Mouse (Mus musculus) gastrocnemius, adult 2 months (tissue): ENCODE results near the gene Gprin2. TPM values are rescaled to one million over a fixed set of nuclear protein-coding genes. Genes with fewer than 3 reads are reported as not detected.

Experiments
- DNase-seq: peaks from one replicate; pipeline ENCODE4 v3.0.0; 2022
- H3K27ac ChIP-seq: fragments of 200-600 bp; 2 replicates; pipeline ENCODE4 v1.8.1; 2022; ENCODE audit warnings: mild to moderate bottlenecking
- H3K4me3 ChIP-seq: fragments of 200-600 bp; 2 replicates; pipeline ENCODE4 v1.8.1; 2022; ENCODE audit warnings: mild to moderate bottlenecking, moderate library complexity
- CTCF ChIP-seq: fragments of 200-600 bp; IDR thresholded peaks from 2 replicates; pipeline ENCODE4 v1.8.1; 2022; ENCODE audit warnings: antibody characterized with exemption, mild to moderate bottlenecking, moderate library complexity
- intact Hi-C: fragments of 180-260 bp; cut with DNase I; formaldehyde crosslinking; loops from one replicate; pipeline ENCODE4 v1.15.1; 2025
- total RNA-seq, 2 experiments: library from RNA; stranded (reverse); gene quantifications; 2 replicates each; pipeline ENCODE4 v1.2.3; 2021

Gprin2 gene
- total RNA-seq, 2 experiments from 2014 or later = 0.03 to 0.23 TPM

DNA sequence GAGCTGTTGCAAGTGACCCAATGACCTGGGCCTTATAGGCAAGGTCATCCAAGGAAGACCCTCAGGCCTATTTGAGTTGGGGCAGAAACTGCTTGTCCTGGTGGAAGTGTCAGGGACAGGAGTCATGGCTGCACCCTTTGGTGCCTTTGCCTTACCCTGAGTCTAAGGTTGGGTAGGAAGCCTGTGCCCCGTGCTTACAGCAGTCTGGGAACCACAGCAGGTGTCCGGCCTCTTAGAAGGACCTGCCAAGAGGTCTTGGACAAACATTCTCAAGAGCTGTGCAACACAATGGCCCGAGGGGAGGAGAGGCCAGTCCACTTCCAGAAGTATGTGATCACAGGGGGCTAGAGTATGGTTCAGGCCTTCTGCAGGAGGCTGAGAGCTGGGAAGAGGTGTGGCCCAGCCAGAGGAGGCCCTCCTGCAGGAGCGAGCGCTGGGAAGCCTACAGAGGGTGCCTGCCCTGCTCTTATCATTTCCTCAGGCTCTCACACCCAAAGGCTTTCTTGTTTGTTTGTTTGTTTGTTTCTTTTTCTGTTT lies 22.0 kb upstream of the Gprin2 start:
- no peak for DNase-seq
- intact Hi-C loops = no loop called here
- TF ChIP-seq CTCF = no peak
- H3K27ac ChIP-seq = no peak overlapping the region
- H3K4me3 ChIP-seq = no peak overlapping the region

DNA sequence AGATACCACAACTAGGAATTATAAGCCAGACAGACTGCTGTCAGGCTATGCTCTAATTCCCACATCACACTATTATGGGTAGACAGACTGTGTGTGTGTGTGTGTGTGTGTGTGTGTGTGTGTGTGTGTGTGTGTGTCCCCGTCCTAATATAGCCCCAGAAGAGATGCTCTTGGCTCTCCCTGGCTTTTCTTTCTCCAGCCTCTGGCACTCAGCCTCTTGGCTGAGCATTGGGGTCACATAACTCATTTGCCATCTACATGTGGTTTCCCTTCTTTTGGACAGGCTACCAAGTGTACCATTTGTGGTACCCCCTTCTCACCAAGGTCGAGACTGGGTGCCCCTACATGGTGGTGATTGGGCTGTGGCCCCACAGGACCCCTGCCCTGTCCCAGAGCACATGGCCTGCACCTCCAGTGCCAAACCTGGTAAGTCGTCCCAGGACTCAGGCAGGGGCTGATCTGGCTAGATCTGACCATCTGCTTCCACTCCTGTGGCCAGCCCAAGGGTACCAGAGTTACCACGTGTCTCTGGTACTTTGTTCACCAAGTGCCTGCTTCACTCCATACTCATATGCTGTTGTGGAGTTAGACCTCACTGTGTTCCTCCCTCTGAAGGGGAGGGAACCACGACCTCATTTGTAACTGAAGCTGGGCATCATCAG lies 20.1 kb upstream of the Gprin2 start:
- no peak overlapping the region for H3K27ac ChIP-seq
- intact Hi-C loops = no loop called here
- no peak overlapping the region for H3K4me3 ChIP-seq
- TF ChIP-seq CTCF = no peak
- peak; percentile 27 for DNase-seq

GRCm38 (mm10) chr14:34220426-34220825 lies 19.0 kb upstream of the Gprin2 start:
- intact Hi-C loops = no loop called here
- no peak for TF ChIP-seq CTCF
- H3K27ac ChIP-seq = peak overlapping the region; percentile 16; the same call in 1 of the 2 replicates
- peak overlapping the region; percentile 58 for H3K4me3 ChIP-seq
- DNase-seq = no peak

DNA sequence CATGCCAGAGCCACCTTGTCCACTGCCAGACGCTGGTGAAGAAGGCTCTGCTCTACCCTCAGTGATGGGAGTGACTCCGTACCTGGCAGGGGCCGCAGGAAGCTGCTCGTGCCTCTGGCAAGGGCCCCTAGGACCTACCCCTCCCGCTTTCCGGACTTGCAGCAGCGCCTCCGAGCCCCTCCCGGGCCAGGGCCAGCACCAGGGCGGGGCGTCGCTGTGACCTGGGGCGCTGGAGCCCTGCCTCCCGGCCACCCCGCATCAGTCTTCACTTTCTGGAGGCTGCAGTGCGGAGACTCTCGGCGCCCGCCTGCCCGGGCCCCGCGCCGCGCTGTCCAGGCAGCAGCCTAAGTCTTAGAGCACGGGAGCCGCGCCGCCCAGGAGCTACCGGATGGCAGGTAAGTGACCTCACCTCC lies 18.3 kb upstream of the Gprin2 start:
- peak overlapping the region; percentile 58 for H3K4me3 ChIP-seq
- peak overlapping the region; percentile 16; the same call in 1 of the 2 replicates for H3K27ac ChIP-seq
- DNase-seq = no peak
- TF ChIP-seq CTCF = no peak
- intact Hi-C loops = no loop called here

DNA sequence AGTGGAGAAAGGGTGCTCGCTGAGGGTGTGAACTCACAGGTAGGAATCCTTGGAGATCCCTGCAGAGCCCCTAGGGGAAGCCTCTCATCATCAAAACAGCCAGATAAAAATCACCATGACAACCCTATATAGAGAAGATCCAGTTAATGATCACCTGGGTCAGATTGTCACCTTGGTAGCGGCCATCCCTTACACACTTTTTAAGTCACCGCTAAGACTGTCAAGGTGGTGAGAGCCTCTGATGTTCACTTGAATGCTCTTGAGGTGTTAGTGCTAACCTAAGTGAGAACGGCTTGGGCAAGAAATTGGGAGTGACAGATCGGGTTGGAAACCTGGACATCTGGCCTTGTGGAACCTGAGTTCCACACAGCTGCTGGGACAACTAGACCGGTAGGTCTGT lies 17.8 kb upstream of the Gprin2 start, which contains the start of gene Syt15:
Syt15 (plus strand) TSS at position 301 of the 400 bp plus-strand sequence.
- no peak for TF ChIP-seq CTCF
- peak within 1 kb of the TSS; percentile 16; the same call in 1 of the 2 replicates for H3K27ac ChIP-seq
- no peak for DNase-seq
- H3K4me3 ChIP-seq = peak within 1 kb of the TSS; percentile 58
- intact Hi-C loops = no loop called here

DNA sequence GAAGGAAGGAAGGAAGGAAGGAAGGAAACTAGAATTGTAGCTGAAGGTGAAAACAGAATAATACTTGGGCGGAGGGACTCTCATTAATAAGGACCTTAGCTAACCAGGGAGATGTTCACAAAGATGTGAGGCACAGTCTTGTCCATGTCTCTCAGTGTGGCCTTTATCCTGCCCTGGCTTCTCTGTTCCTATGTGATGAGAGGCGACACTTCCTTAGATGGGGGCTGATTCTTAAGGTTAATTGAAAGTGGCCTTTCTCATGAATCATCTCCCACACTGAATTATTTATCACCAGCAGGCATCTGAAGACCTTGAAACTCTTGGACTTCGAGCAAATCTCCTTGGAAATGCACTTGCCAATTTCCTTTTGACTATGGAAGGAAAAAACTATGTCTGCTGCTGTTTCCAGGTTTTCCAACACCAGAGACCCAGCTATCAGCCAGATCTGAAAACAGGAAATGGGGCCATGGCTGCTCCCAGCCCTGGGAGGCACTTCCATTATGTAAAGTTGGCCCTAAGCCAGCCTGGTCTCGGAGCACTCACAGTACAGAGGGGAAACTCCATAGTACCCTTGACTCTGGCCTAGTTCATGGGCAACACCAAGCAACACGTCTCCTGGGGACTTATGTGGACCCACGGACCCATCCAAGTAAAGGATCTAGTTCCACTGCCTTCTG lies 14.1 kb upstream of the Gprin2 start:
- intact Hi-C loops = no loop called here
- TF ChIP-seq CTCF = no peak
- H3K27ac ChIP-seq = no peak overlapping the region
- no peak for DNase-seq
- H3K4me3 ChIP-seq = no peak overlapping the region

DNA sequence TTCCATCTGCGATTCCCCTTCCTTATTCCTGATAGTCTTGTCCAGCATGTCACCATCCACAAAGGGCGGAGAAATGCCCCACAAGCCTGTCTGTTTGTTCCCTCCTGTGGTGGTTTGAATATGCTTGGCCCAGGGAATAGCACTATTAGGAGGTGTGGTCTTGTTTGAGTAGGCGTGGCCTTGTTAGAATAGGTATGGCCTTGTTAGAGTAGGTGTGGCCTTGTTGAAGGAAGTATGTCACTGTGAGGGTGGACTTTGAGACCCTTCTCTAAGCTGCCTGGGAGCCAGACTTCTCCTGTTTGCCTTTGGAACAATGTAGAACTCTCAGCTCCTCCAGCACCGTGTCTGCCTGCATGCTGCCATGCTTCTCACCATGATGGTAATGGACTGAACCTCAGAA lies 8.5 kb upstream of the Gprin2 start:
- TF ChIP-seq CTCF = no peak
- Histone ChIP-seq H3K4me3 (no peak overlapping the region), H3K27ac (no peak overlapping the region)
- intact Hi-C loops = loop anchor here (10.0 kb wide), 1 partner anchor 125 kb away; the partner anchor contains the start of gene Anxa8
- no peak for DNase-seq

DNA sequence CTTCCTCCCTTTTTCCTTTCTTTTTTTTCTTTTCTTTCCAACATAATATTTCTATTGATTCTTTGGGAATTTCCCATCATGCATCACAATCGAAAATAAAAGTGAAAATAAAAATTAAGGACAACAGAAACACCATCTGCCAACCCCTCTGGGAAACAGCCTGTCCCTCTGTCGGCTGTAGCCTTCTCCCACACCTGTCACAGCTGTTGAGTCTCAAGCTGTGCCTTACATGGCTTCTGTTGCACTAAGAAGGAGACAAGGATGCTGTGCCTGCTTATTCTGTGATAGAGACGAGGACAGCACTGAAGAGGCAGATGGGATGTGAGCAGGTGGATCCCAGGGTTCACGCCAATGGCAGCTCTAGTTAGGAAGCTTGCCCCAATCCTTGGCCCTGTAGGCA lies 7.6 kb upstream of the Gprin2 start:
- DNase-seq = no peak
- TF ChIP-seq CTCF = no peak
- no peak overlapping the region for H3K27ac ChIP-seq
- H3K4me3 ChIP-seq = no peak overlapping the region
- intact Hi-C loops = loop anchor here (10.0 kb wide), 1 partner anchor 124 kb away; the partner anchor contains the start of gene Anxa8

DNA sequence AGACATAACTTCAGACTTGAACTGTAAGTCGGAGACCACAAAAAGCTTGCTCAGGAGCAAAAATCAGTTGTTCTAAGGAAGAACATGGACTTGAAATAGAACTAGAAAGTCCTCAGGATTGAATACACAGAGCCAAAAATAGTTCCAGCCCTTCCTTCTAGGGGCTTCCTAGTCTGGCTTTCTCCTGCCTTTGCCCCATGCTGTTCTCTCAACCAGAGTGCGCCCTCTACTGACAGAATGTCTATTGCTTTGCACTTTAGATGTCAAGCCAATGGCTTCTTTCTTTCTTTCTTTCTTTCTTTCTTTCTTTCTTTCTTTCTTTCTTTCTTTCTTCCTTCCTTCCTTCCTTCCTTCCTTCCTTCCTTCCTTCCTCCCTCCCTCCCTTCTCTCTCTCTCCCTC lies 7.2 kb upstream of the Gprin2 start:
- no peak for DNase-seq
- H3K4me3 ChIP-seq = no peak overlapping the region
- intact Hi-C loops = loop anchor here (10.0 kb wide), 1 partner anchor 124 kb away; the partner anchor contains the start of gene Anxa8
- H3K27ac ChIP-seq = no peak overlapping the region
- TF ChIP-seq CTCF = peak; percentile 69

DNA sequence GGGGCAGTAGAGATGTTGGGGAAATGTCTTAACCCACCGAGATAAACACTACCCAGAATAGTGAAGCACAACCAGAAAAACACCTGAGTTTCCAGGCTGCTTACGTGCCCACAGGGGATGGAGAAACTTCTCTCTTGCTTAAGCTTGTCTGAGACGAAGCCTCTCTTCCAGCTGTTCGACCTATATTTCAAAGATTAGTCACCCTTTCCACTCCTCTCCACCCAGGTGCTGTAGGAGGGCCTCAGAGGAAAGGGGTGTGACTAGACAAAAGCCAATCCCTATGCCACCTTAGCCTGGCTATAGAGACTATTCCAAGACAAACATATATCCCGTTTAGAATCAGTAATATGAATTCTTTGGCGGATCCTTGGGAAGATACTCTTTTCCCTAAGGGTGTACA lies 6.5 kb upstream of the Gprin2 start:
- H3K4me3 ChIP-seq = no peak overlapping the region
- DNase-seq = no peak
- no peak overlapping the region for H3K27ac ChIP-seq
- TF ChIP-seq CTCF = no peak
- intact Hi-C loops = loop anchor here (10.0 kb wide), 1 partner anchor 123 kb away; the partner anchor contains the start of gene Anxa8

DNA sequence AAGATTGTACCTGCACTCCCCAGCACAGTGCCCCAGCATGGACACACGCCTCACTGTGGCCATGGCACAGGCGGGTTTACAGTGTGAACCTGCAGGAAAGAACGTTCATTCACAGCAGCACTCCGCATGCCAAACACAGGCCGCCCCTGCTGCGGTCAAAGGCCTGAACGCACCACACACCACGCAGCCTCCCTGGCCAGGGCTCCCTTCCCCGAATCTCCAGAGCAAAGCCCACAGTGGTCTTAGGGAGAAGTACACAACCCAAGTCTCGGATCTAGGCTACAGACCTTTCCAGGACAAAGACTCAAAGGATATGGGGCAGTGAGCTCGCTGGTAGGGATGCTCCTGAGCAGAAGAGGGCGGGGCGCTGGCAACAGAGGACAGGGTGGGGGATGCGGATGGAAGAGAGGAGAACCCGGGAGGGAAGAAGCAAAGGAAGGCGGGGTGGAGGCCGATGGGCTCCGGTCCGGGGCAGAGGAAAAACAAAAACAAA lies 669 bp downstream of the Gprin2 start:
- intact Hi-C loops = loop anchor here (10.0 kb wide), 1 partner anchor 116 kb away; the partner anchor contains the start of gene Anxa8

GRCm38 (mm10) chr14:34196706-34197105 lies 4.7 kb downstream of the Gprin2 start:
- Histone ChIP-seq H3K4me3 (no peak overlapping the region), H3K27ac (no peak overlapping the region)
- no peak for DNase-seq
- no peak for TF ChIP-seq CTCF
- intact Hi-C loops = no loop called here

More for the DNA sequence above, 669 bp downstream of the Gprin2 start:
- peak; percentile 55 for DNase-seq
- TF ChIP-seq CTCF = no peak
- H3K4me3 ChIP-seq = peak overlapping the region; percentile 84
- H3K27ac ChIP-seq = peak overlapping the region; percentile 38; the same call in 1 of the 2 replicates

DNA sequence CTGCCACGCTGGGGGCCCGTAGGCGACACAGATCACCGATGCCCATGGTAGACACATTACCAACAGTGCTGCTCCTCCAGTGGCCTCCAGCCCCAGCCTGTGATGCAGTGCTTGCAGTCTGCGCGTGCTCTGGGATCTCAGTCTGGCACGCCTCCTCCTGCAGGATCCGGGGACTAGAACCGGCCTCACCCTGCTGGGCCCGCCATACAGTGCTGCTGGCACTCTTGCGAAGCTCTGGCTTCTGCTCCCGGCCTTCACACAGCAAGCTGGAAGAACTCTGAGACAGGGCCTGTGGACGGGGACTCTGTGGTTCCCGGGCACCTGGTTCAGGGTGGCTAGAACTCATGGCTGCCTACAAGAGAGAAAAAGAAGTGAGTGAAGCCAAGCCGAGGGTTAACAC lies 6.0 kb downstream of the Gprin2 start:
- Histone ChIP-seq H3K4me3 (no peak overlapping the region), H3K27ac (no peak overlapping the region)
- no peak for DNase-seq
- TF ChIP-seq CTCF = no peak
- intact Hi-C loops = no loop called here
